Mouse (Mus musculus) cortical plate, adult 2 months (tissue): Measurements from ENCODE around the gene Aldh1l1.

ENCODE experiments used
- CTCF ChIP-seq: fragments of 200-500 bp; IDR thresholded peaks from 2 replicates; pipeline ENCODE4 v1.5.1; 2011; ENCODE audit warnings: mild to moderate bottlenecking, control low read depth, low read length; ENCODE audit not compliant: insufficient read depth; ENCODE audit errors: extremely low read depth
- POLR2A ChIP-seq: fragments of 200-500 bp; IDR thresholded peaks from 2 replicates; pipeline ENCODE4 v1.6.1; 2011; ENCODE audit warnings: mild to moderate bottlenecking, low read length, control low read depth; ENCODE audit not compliant: insufficient read depth; ENCODE audit errors: extremely low read depth

DNA sequence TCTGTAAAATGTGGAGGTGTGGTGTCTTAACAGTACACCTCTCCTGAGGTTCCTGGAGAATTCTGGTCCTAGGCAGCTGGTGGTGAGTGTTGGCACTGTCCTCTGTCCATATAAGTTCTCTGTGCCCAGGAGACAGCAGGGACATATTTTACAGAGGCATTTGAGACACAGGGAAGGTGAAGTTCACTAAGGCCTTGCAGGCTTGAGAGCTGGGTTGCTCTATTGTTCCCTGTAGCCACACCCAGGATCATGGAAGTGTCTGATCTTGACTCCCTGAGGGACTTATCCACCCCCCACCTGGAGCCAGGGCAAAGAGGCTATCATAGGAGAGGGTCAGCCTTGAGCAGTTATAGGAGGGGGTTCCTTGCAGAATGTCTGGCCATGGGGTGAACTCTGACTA, 65.0 kb downstream of the Aldh1l1 start:
- TF ChIP-seq POLR2A, result no peak
- no peak for TF ChIP-seq CTCF
